Mouse (Mus musculus): ENCODE measurements at regions not wholly inside any gene's neighbourhood (a gene's known extent, or its start where the extent isn't known, plus 50 kb on each side); places are given as distances from the start of the nearest gene placed in this dataset.

DNA sequence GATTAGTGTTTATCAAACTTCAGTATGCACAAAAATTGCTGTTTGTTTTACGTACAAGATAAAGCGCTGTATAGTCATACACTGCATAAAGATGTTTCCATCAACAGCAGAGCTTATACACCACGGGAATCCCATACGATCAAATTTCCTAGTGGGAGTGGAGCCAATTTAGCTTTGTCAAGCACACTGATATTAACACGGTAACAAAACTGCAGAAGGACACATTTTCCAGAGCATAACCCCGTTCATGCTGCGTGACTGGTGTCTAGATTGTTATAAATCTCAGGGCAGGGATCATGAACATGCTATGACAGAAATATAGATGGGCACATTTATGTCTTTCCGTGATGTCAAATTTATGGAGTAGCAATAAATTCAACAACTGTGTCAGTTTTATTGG lies 302.6 kb upstream of the C030005K15Rik start:
- no peak for TF ChIP-seq CTCF (IDR thresholded peaks at IDR 0.05; ENCODE audit: low read depth)
- TF ChIP-seq EP300 (optimal IDR thresholded peaks at IDR 0.05): no peak
